In genomic region chr6:3511116-3511515, GRCm38 (mm10) we compare ENCODE assay signal across 15 mouse cellular contexts. TPM values are rescaled to one million over a fixed set of nuclear protein-coding genes. Genes with fewer than 3 reads are reported as not detected.
DNase-seq lines count a peak whose midpoint lies in the region; ATAC-seq lines count a peak whose summit lies in the region.
"Had no signal": no experiment of that assay in that cellular context is flagged by ENCODE, and none has a peak within 500 bp of the region (broad histone marks: within the 10 kb centered on the region; RNA-seq: fewer than 3 reads in every experiment).

No protein-coding gene starts in this region.

- no peaks in the 10 kb centered on the region for H3K9me3 ChIP-seq in forebrain, embryonic 13.5 days (replicated peaks)
- H3K9me3 ChIP-seq in hindbrain, embryonic 14.5 days (ENCODE audit: control insufficient read depth, low read length): no peaks in the 10 kb centered on the region
- no peaks in the 10 kb centered on the region for H3K9me3 ChIP-seq in midbrain, embryonic 15.5 days

- 43% methylated on average over 10 of the region's 10 CpGs for WGBS in forebrain, embryonic 13.5 days
- 50% methylated on average over 10 of the region's 10 CpGs for WGBS in hindbrain, embryonic 14.5 days
- WGBS in midbrain, embryonic 15.5 days: 40% methylated on average over 10 of the region's 10 CpGs

- peak; percentile 39 for DNase-seq in cerebellum, adult 9-10 months
- no peak for DNase-seq in cerebellum, postnatal 10 days
- peak; percentile 45 for DNase-seq in hindbrain, embryonic 14.5 days (ENCODE audit: low spot score)
- DNase-seq in kidney, adult 9 months: no peak
- DNase-seq in yolk sac, embryonic 10.5 days (ENCODE audit: low spot score): no peak
- DNase-seq in spleen, postnatal 10 days (ENCODE audit: low spot score in 2 of 2): no peak
- DNase-seq: cerebellum, adult 11 months; gastrocnemius, adult 2 months; kidney, postnatal 10 days; lung, adult 2 months; right cerebral cortex, postnatal 14 days had no signal

- H3K27me3 ChIP-seq in forebrain, embryonic 13.5 days: no peaks in the 10 kb centered on the region
- no peaks in the 10 kb centered on the region for H3K27me3 ChIP-seq in hindbrain, embryonic 14.5 days (ENCODE audit: control insufficient read depth, insufficient read depth, low read length)
- no peaks in the 10 kb centered on the region for H3K27me3 ChIP-seq in midbrain, embryonic 15.5 days (replicated peaks)

- H3K4me3 ChIP-seq in forebrain, embryonic 13.5 days: no peak overlapping the region
- H3K4me3 ChIP-seq in hindbrain, embryonic 14.5 days (replicated peaks; ENCODE audit: low read length): no peak overlapping the region
- H3K4me3 ChIP-seq in midbrain, embryonic 15.5 days: peak overlapping the region; percentile 16; the same call in 1 of the 2 replicates
- H3K4me3 ChIP-seq: gastrocnemius, adult 2 months had no signal

- H3K4me2 ChIP-seq in forebrain, embryonic 13.5 days: peak overlapping the region; percentile 55
- H3K4me2 ChIP-seq in hindbrain, embryonic 14.5 days (replicated peaks): peak overlapping the region; percentile 27
- peak overlapping the region; percentile 37 for H3K4me2 ChIP-seq in midbrain, embryonic 15.5 days

- H3K27ac ChIP-seq in forebrain, embryonic 13.5 days: peak overlapping the region; percentile 83
- H3K27ac ChIP-seq in hindbrain, embryonic 14.5 days: peak overlapping the region; percentile 69
- H3K27ac ChIP-seq in midbrain, embryonic 15.5 days: peak overlapping the region; percentile 78
- H3K27ac ChIP-seq: gastrocnemius, adult 2 months had no signal

- peak overlapping the region; percentile 66 for H3K9ac ChIP-seq in forebrain, embryonic 13.5 days
- H3K9ac ChIP-seq in hindbrain, embryonic 14.5 days: peak overlapping the region; percentile 18
- peak overlapping the region; percentile 29 for H3K9ac ChIP-seq in midbrain, embryonic 15.5 days

- no peak for ATAC-seq in forebrain, embryonic 13.5 days
- ATAC-seq in hindbrain, embryonic 14.5 days (ENCODE audit: low FRiP score): no peak
- ATAC-seq in midbrain, embryonic 15.5 days (replicated peaks): peak; percentile 35; the same call in 1 of the 2 replicates
- ATAC-seq: activated CD4-positive, CD25-positive, alpha-beta regulatory T cell, adult 4 months; intestine, postnatal 0 days had no signal

- no peaks in the 10 kb centered on the region for H3K36me3 ChIP-seq in forebrain, embryonic 13.5 days (ENCODE audit: poor library complexity, severe bottlenecking)
- no peaks in the 10 kb centered on the region for H3K36me3 ChIP-seq in hindbrain, embryonic 14.5 days (replicated peaks; ENCODE audit: control insufficient read depth, insufficient read depth)
- no peaks in the 10 kb centered on the region for H3K36me3 ChIP-seq in midbrain, embryonic 15.5 days (replicated peaks)

- H3K4me1 ChIP-seq in forebrain, embryonic 13.5 days: peaks cover 26% of the 10 kb centered on the region
- H3K4me1 ChIP-seq in hindbrain, embryonic 14.5 days (replicated peaks; ENCODE audit: control insufficient read depth, insufficient read depth, low read length): peaks cover 25% of the 10 kb centered on the region
- H3K4me1 ChIP-seq in midbrain, embryonic 15.5 days: peaks cover 24% of the 10 kb centered on the region

RNA-seq across cellular contexts. Expression of gene Vps50, which starts 12.9 kb away (rescaled TPM):
- polyA plus RNA-seq in forebrain, embryonic 13.5 days (2015; fragmentation: Nextera tagmentation; extraction: Ambion mirVana): 46.2 and 48.5 TPM in 2 replicates
- 55.8 and 60.8 TPM in 2 replicates for polyA plus RNA-seq in hindbrain, embryonic 14.5 days (2014; fragmentation: Nextera tagmentation; extraction: Ambion mirVana)
- 50.7 and 54.5 TPM in 2 replicates for polyA plus RNA-seq in midbrain, embryonic 15.5 days (2015; fragmentation: Nextera tagmentation; extraction: Ambion mirVana)

RNA-seq across cellular contexts. Expression of gene Hepacam2, which starts 13.0 kb away (rescaled TPM):
- polyA plus RNA-seq in forebrain, embryonic 13.5 days (2015; fragmentation: Nextera tagmentation; extraction: Ambion mirVana): 1.1 and 1.9 TPM in 2 replicates
- 1.4 and 2.2 TPM in 2 replicates for polyA plus RNA-seq in hindbrain, embryonic 14.5 days (2014; fragmentation: Nextera tagmentation; extraction: Ambion mirVana)
- polyA plus RNA-seq in midbrain, embryonic 15.5 days (2015; fragmentation: Nextera tagmentation; extraction: Ambion mirVana): 2.1 and 2.4 TPM in 2 replicates

Comparison
In these comparisons a context has a peak if more than half of its experiments do, and no peak if none do; other contexts are left out.
1. DNase-seq: peak in cerebellum, adult 9-10 months (single experiment) and hindbrain, embryonic 14.5 days (single experiment); none in cerebellum, postnatal 10 days (0 of 2), kidney, adult 9 months (single experiment), yolk sac, embryonic 10.5 days (single experiment) and spleen, postnatal 10 days (0 of 2).
2. Peak in every context shown above with its lines, with median percentiles within 50 percentile points of each other: H3K27ac ChIP-seq, H3K4me2 ChIP-seq and H3K9ac ChIP-seq.